Mouse (Mus musculus): ENCODE data around the gene Rxrg. TPM values are rescaled to one million over a fixed set of nuclear protein-coding genes. Genes with fewer than 3 reads are reported as not detected.

Gene Rxrg
- polyA plus RNA-seq, 1 experiment from 2014 or later = 0.19 TPM

- TF ChIP-seq CTCF (IDR thresholded peaks at IDR 0.05; ENCODE audit: low read depth) (no peak), EP300 (IDR thresholded peaks at IDR 0.05; ENCODE audit: low read depth) (no peak)
- no peaks in the 10 kb centered on the region for H3K36me3 ChIP-seq (replicated peaks; ENCODE audit: insufficient read depth, low read length)
- H3K27ac ChIP-seq (ENCODE audit: low read depth) = no peak overlapping the region
- no peak for ATAC-seq
- H3K4me2 ChIP-seq (ENCODE audit: low read depth, low read length) = no peak overlapping the region
- DNase-seq = no peak
- no peak overlapping the region for H3K4me3 ChIP-seq (ENCODE audit: low read depth, low read length)
- no peaks in the 10 kb centered on the region for H3K9me3 ChIP-seq (ENCODE audit: low read length)
- H3K9ac ChIP-seq (replicated peaks) = no peak overlapping the region
- H3K4me1 ChIP-seq (ENCODE audit: insufficient read depth) = no peaks in the 10 kb centered on the region
- WGBS (ENCODE audit: insufficient replicate concordance) = 16% methylated on average over 17 of the region's 17 CpGs
- peaks cover 15% of the 10 kb centered on the region; the same call in 1 of the 2 replicates for H3K27me3 ChIP-seq (ENCODE audit: insufficient read depth, low read length)
Measured at GRCm38 (mm10) chr1:167672433-167672987, 74.3 kb downstream of the Rxrg start.

- H3K4me1 ChIP-seq (ENCODE audit: insufficient read depth) = no peaks in the 10 kb centered on the region
- 79% methylated on average over 6 of the region's 6 CpGs for WGBS (ENCODE audit: insufficient replicate concordance)
- TF ChIP-seq EP300 (IDR thresholded peaks at IDR 0.05; ENCODE audit: low read depth) = no peak
- TF ChIP-seq CTCF (IDR thresholded peaks at IDR 0.05; ENCODE audit: low read depth) = no peak
Measured at GRCm38 (mm10) chr1:167679061-167679460, 80.9 kb downstream of the Rxrg start.

GRCm38 (mm10) chr1:167688001-167688346 is 89.8 kb downstream of the Rxrg start:
- no peak for DNase-seq
- no peak overlapping the region for H3K4me3 ChIP-seq (ENCODE audit: low read depth, low read length)
- H3K27me3 ChIP-seq (ENCODE audit: insufficient read depth, low read length) = peaks cover 71% of the 10 kb centered on the region
- no peak overlapping the region for H3K27ac ChIP-seq (ENCODE audit: low read depth)
- TF ChIP-seq CTCF (IDR thresholded peaks at IDR 0.05; ENCODE audit: low read depth) (no peak), EP300 (IDR thresholded peaks at IDR 0.05; ENCODE audit: low read depth) (no peak)
- ATAC-seq = no peak
- no peaks in the 10 kb centered on the region for H3K9me3 ChIP-seq (ENCODE audit: low read length)
- WGBS (ENCODE audit: insufficient replicate concordance) = 3% methylated on average over 8 of the region's 8 CpGs
- H3K36me3 ChIP-seq (replicated peaks; ENCODE audit: insufficient read depth, low read length) = no peaks in the 10 kb centered on the region
- H3K4me1 ChIP-seq (ENCODE audit: insufficient read depth) = no peaks in the 10 kb centered on the region
- H3K4me2 ChIP-seq (ENCODE audit: low read depth, low read length) = no peak overlapping the region
- H3K9ac ChIP-seq (replicated peaks) = no peak overlapping the region

More at GRCm38 (mm10) chr1:167679061-167679460, 80.9 kb downstream of the Rxrg start:
- H3K27me3 ChIP-seq (ENCODE audit: insufficient read depth, low read length) = no peaks in the 10 kb centered on the region
- H3K4me2 ChIP-seq (ENCODE audit: low read depth, low read length) = no peak overlapping the region
- DNase-seq = no peak
- no peaks in the 10 kb centered on the region for H3K36me3 ChIP-seq (replicated peaks; ENCODE audit: insufficient read depth, low read length)
- no peak for ATAC-seq
- no peak overlapping the region for H3K27ac ChIP-seq (ENCODE audit: low read depth)
- H3K9me3 ChIP-seq (ENCODE audit: low read length) = no peaks in the 10 kb centered on the region
- no peak overlapping the region for H3K9ac ChIP-seq (replicated peaks)
- no peak overlapping the region for H3K4me3 ChIP-seq (ENCODE audit: low read depth, low read length)

- Histone ChIP-seq H3K27ac (ENCODE audit: low read depth) (no peak overlapping the region), H3K36me3 (replicated peaks; ENCODE audit: insufficient read depth, low read length) (no peaks in the 10 kb centered on the region), H3K9me3 (ENCODE audit: low read length) (no peaks in the 10 kb centered on the region), H3K4me2 (ENCODE audit: low read depth, low read length) (peak overlapping the region; percentile 64), H3K27me3 (ENCODE audit: insufficient read depth, low read length) (peaks cover 76% of the 10 kb centered on the region), H3K4me1 (ENCODE audit: insufficient read depth) (no peaks in the 10 kb centered on the region), H3K9ac (replicated peaks) (no peak overlapping the region), H3K4me3 (ENCODE audit: low read depth, low read length) (peak overlapping the region; percentile 37)
- DNase-seq = no peak
- WGBS (ENCODE audit: insufficient replicate concordance) = under 1% methylated on average over 83 of the region's 98 CpGs
- ATAC-seq = no peak
- TF ChIP-seq CTCF (IDR thresholded peaks at IDR 0.05; ENCODE audit: low read depth) (no peak), EP300 (IDR thresholded peaks at IDR 0.05; ENCODE audit: low read depth) (no peak)
Measured at GRCm38 (mm10) chr1:167688347-167689231, 90.4 kb downstream of the Rxrg start.

- Histone ChIP-seq H3K4me2 (ENCODE audit: low read depth, low read length) (peak within 1 kb of the TSS; percentile 64), H3K27me3 (ENCODE audit: insufficient read depth, low read length) (peaks cover 80% of the 10 kb centered on the region), H3K9ac (replicated peaks) (no peak within 1 kb of the TSS), H3K36me3 (replicated peaks; ENCODE audit: insufficient read depth, low read length) (no peaks in the 10 kb centered on the region), H3K27ac (ENCODE audit: low read depth) (no peak within 1 kb of the TSS), H3K9me3 (ENCODE audit: low read length) (no peaks in the 10 kb centered on the region), H3K4me3 (ENCODE audit: low read depth, low read length) (peak within 1 kb of the TSS; percentile 37), H3K4me1 (ENCODE audit: insufficient read depth) (no peaks in the 10 kb centered on the region)
- DNase-seq (no peak), ATAC-seq (no peak)
- TF ChIP-seq EP300 (IDR thresholded peaks at IDR 0.05; ENCODE audit: low read depth) (no peak), CTCF (IDR thresholded peaks at IDR 0.05; ENCODE audit: low read depth) (no peak)
- 6% methylated on average over 3 of the region's 3 CpGs for WGBS (ENCODE audit: insufficient replicate concordance)
Measured at GRCm38 (mm10) chr1:167689232-167689261, 90.9 kb downstream of the Rxrg start, which contains the start of gene Lmx1a. Gene Lmx1a, plus strand, starts transcription at chr1:167689237.

Other genes with a start within 250 kb of the Rxrg start
- 76.4 and 80.8 TPM in 2 replicates for gene Aldh9a1, start 248.4 kb upstream of the Rxrg start, polyA plus RNA-seq (2015; fragmentation: Nextera tagmentation; extraction: Ambion mirVana)
- 161 and 163 TPM in 2 replicates for gene Mgst3, start 204.5 kb upstream of the Rxrg start, polyA plus RNA-seq (2015; fragmentation: Nextera tagmentation; extraction: Ambion mirVana)
- not detected in 2 replicates for gene Lrrc52, start 131.6 kb upstream of the Rxrg start, polyA plus RNA-seq (2015; fragmentation: Nextera tagmentation; extraction: Ambion mirVana)
- not detected in 2 replicates for gene Lmx1a, start 90.9 kb downstream of the Rxrg start, polyA plus RNA-seq (2015; fragmentation: Nextera tagmentation; extraction: Ambion mirVana)